ENCODE assay signal across 8 mouse cellular contexts in the genomic region with DNA sequence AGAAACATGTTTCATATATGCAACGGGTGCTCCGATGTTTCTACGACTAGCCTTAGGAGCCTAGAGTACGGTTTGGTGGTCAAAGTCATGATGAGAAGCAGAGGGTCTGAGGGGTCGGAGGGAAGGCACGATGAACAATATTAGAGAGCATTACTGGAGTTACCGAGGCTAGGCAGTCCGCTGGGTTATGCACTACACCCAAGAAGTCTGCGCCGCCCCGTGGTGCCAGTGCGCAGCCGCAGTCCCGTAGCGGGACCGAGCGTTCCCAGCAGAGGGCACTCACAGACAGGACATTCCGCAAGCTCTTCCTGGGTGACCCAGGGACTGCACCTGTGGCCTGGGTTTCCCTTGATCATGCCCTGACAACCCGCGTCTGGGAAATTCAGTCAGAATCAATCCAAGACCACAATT. TPM values are rescaled to one million over a fixed set of nuclear protein-coding genes. Genes with fewer than 3 reads are reported as not detected.
DNase-seq lines count a peak whose midpoint lies in the region; ATAC-seq lines count a peak whose summit lies in the region.

No protein-coding gene starts in this region.

- no peaks in the 10 kb centered on the region for H3K36me3 ChIP-seq in heart, embryonic 13.5 days
- no peaks in the 10 kb centered on the region for H3K36me3 ChIP-seq in liver, embryonic 12.5 days
- no peaks in the 10 kb centered on the region for H3K36me3 ChIP-seq in stomach, embryonic 15.5 days

- peak; percentile 92 for ATAC-seq in heart, embryonic 13.5 days (ENCODE audit: extremely low read depth, insufficient number of reproducible peaks, low FRiP score, low TSS enrichment)
- ATAC-seq in liver, embryonic 12.5 days = peak; percentile 94
- peak; percentile 94 for ATAC-seq in stomach, embryonic 15.5 days (ENCODE audit: insufficient read depth, low FRiP score, low read depth)

- WGBS in heart, embryonic 13.5 days = under 1% methylated on average over 20 of the region's 20 CpGs
- under 1% methylated on average over 20 of the region's 20 CpGs for WGBS in liver, embryonic 12.5 days (ENCODE audit: insufficient replicate concordance)
- WGBS in stomach, embryonic 15.5 days = under 1% methylated on average over 20 of the region's 20 CpGs

- no peaks in the 10 kb centered on the region; the same call in 1 of the 2 replicates for H3K4me1 ChIP-seq in brown adipose tissue, adult 24 weeks (ENCODE audit: control insufficient read depth, insufficient read depth, insufficient read length, low read length)
- 0 out of 2 replicates have a peak, but pooled peaks cover 4% of the 10 kb centered on the region for H3K4me1 ChIP-seq in heart, embryonic 13.5 days
- peaks cover 19% of the 10 kb centered on the region for H3K4me1 ChIP-seq in liver, embryonic 12.5 days
- H3K4me1 ChIP-seq in stomach, embryonic 15.5 days = 0 out of 2 replicates have a peak, but pooled peaks cover 3% of the 10 kb centered on the region

- no peaks in the 10 kb centered on the region for H3K27me3 ChIP-seq in heart, embryonic 13.5 days (replicated peaks)
- no peaks in the 10 kb centered on the region for H3K27me3 ChIP-seq in liver, embryonic 12.5 days (replicated peaks)
- H3K27me3 ChIP-seq in stomach, embryonic 15.5 days (replicated peaks) = no peaks in the 10 kb centered on the region

- peak overlapping the region; percentile 90 for H3K4me2 ChIP-seq in heart, embryonic 13.5 days
- H3K4me2 ChIP-seq in liver, embryonic 12.5 days = peak overlapping the region; percentile 98
- peak overlapping the region; percentile 92 for H3K4me2 ChIP-seq in stomach, embryonic 15.5 days

- peak overlapping the region; percentile 64 for H3K4me3 ChIP-seq in brown adipose tissue, adult 24 weeks (ENCODE audit: insufficient read depth, low read depth, low read length)
- peak overlapping the region; percentile 61 for H3K4me3 ChIP-seq in heart, embryonic 13.5 days
- H3K4me3 ChIP-seq in liver, embryonic 12.5 days = peak overlapping the region; percentile 70
- peak overlapping the region; percentile 42 for H3K4me3 ChIP-seq in stomach, embryonic 15.5 days (replicated peaks)

- no peaks in the 10 kb centered on the region for H3K9me3 ChIP-seq in heart, embryonic 13.5 days
- no peaks in the 10 kb centered on the region for H3K9me3 ChIP-seq in liver, embryonic 12.5 days (replicated peaks)
- no peaks in the 10 kb centered on the region for H3K9me3 ChIP-seq in stomach, embryonic 15.5 days

- peak; percentile 97 for DNase-seq in CD4-positive, CD25-positive, alpha-beta regulatory T cell, adult 2 months (ENCODE audit: low read depth, low spot score)
- DNase-seq in fat pad, adult 2 months (ENCODE audit: extremely low read depth, low read depth, low spot score) = peak; percentile 33
- DNase-seq in kidney, postnatal 10 days = peak; percentile 95
- DNase-seq in natural killer cell, adult 2 months (ENCODE audit: low spot score in 2 of 2) = peak; percentile 86 to 92

- H3K27ac ChIP-seq in brown adipose tissue, adult 24 weeks (replicated peaks; ENCODE audit: low read depth, low read length) = peak overlapping the region; percentile 97
- peak overlapping the region; percentile 96 for H3K27ac ChIP-seq in heart, embryonic 13.5 days (replicated peaks)
- peak overlapping the region; percentile 94 for H3K27ac ChIP-seq in liver, embryonic 12.5 days
- peak overlapping the region; percentile 98 for H3K27ac ChIP-seq in stomach, embryonic 15.5 days

- peak overlapping the region; percentile 90 for H3K9ac ChIP-seq in heart, embryonic 13.5 days
- peak overlapping the region; percentile 86 for H3K9ac ChIP-seq in liver, embryonic 12.5 days
- H3K9ac ChIP-seq in stomach, embryonic 15.5 days = peak overlapping the region; percentile 14; the same call in 1 of the 2 replicates

RNA-seq across cellular contexts. Expression of a gene that starts 42.9 kb away (rescaled TPM):
- 3.9 and 4.2 TPM in 2 replicates for polyA plus RNA-seq in brown adipose tissue, adult 24 weeks (2012; ENCODE audit: insufficient read depth, insufficient read length, missing spikeins)
- polyA plus RNA-seq in heart, embryonic 13.5 days (2015; fragmentation: Nextera tagmentation; extraction: Ambion mirVana) = 21.8 and 23.7 TPM in 2 replicates
- polyA plus RNA-seq in liver, embryonic 12.5 days (2016; fragmentation: Nextera tagmentation; extraction: Ambion mirVana) = 23.6 and 24.9 TPM in 2 replicates
- 30.1 and 34.7 TPM in 2 replicates for polyA plus RNA-seq in stomach, embryonic 15.5 days (2015; fragmentation: Nextera tagmentation; extraction: Ambion mirVana)

RNA-seq across cellular contexts. Expression of a gene that starts 56.8 kb away (rescaled TPM):
- polyA plus RNA-seq in brown adipose tissue, adult 24 weeks (2012; ENCODE audit: insufficient read depth, insufficient read length, missing spikeins) = 4.9 and 5.1 TPM in 2 replicates
- 18.6 and 20.7 TPM in 2 replicates for polyA plus RNA-seq in heart, embryonic 13.5 days (2015; fragmentation: Nextera tagmentation; extraction: Ambion mirVana)
- 17.4 and 17.7 TPM in 2 replicates for polyA plus RNA-seq in liver, embryonic 12.5 days (2016; fragmentation: Nextera tagmentation; extraction: Ambion mirVana)
- 22.5 and 25.8 TPM in 2 replicates for polyA plus RNA-seq in stomach, embryonic 15.5 days (2015; fragmentation: Nextera tagmentation; extraction: Ambion mirVana)

Comparison
In these comparisons a context has a peak if more than half of its experiments do, and no peak if none do; other contexts are left out.
1. Peak in every context shown above with its lines: DNase-seq, ATAC-seq, H3K4me3 ChIP-seq and H3K27ac ChIP-seq.
2. DNase-seq: peak in every context shown above with its lines; median percentile 97 in CD4-positive, CD25-positive, alpha-beta regulatory T cell, adult 2 months; 95 in kidney, postnatal 10 days; 89 in natural killer cell, adult 2 months; 33 in fat pad, adult 2 months.
3. H3K9ac ChIP-seq: peak in every context shown above with its lines; median percentile 90 in heart, embryonic 13.5 days; 86 in liver, embryonic 12.5 days; 14 in stomach, embryonic 15.5 days.